Mouse (Mus musculus) thymus, adult 2 months (tissue): Measurements from ENCODE around the gene Ctsa. TPM values are rescaled to one million over a fixed set of nuclear protein-coding genes. Genes with fewer than 3 reads are reported as not detected.
A peak's percentile ranks its signal among the peaks of the same experiment; 100 is the strongest.
"Not testable (repeated sequence)": the region's sequence is repeated elsewhere in the genome, so short reads cannot be mapped to it uniquely, and the experiment has no call there.

Experiments used
- DNase-seq: peaks from one replicate; pipeline ENCODE4 v3.0.0; 2021
- H3K27ac ChIP-seq: fragments of 200-500 bp; 2 replicates; pipeline ENCODE4 v1.5.1; 2012; ENCODE audit warnings: low read length, control low read depth; ENCODE audit not compliant: control insufficient read depth, insufficient read depth
- H3K27me3 ChIP-seq: fragments of 200-500 bp; 2 replicates; pipeline ENCODE4 v1.6.1; 2012; ENCODE audit warnings: mild to moderate bottlenecking, low read length, moderate library complexity, mixed read lengths; ENCODE audit not compliant: control insufficient read depth, insufficient read depth
- H3K36me3 ChIP-seq: fragments of 200-500 bp; 2 replicates; pipeline ENCODE4 v1.6.1; 2012; ENCODE audit warnings: mild to moderate bottlenecking, low read length, moderate library complexity; ENCODE audit not compliant: control insufficient read depth, insufficient read depth
- H3K4me1 ChIP-seq: fragments of 200-500 bp; replicated peaks from 2 replicates; pipeline ENCODE4 v1.6.1; 2012; ENCODE audit warnings: low read length; ENCODE audit not compliant: control insufficient read depth, insufficient read depth
- H3K4me3 ChIP-seq: fragments of 200-500 bp; 2 replicates; pipeline ENCODE4 v1.5.1; 2012; ENCODE audit warnings: mild to moderate bottlenecking, low read length, control low read depth, moderate library complexity; ENCODE audit not compliant: control insufficient read depth, insufficient read depth
- CTCF ChIP-seq: fragments of 200-500 bp; IDR thresholded peaks from 2 replicates; pipeline ENCODE4 v1.5.1; 2012; ENCODE audit warnings: mild to moderate bottlenecking, control low read depth, low read length, moderate library complexity, borderline replicate concordance; ENCODE audit not compliant: control insufficient read depth, poor library complexity, insufficient read depth; ENCODE audit errors: extremely low read depth
- POLR2A ChIP-seq: fragments of 200-500 bp; IDR thresholded peaks from 2 replicates; pipeline ENCODE4 v1.6.1; 2012; ENCODE audit warnings: mild to moderate bottlenecking, low read length, control low read depth, moderate library complexity; ENCODE audit not compliant: control insufficient read depth, poor library complexity, insufficient read depth; ENCODE audit errors: extremely low read depth
- WGBS: fragments of 180-500 bp; shearing (Covaris S2); methylation state at CpG from one replicate; pipeline ENCODE4 v1.1.7; 2018; 5-methylcytosine and 5-hydroxymethylcytosine counted together
- polyA plus RNA-seq: library from polyadenylated mRNA; depleted of rRNA; stranded (reverse); fragments of >200 nt; gene quantifications from 2 replicates; pipeline ENCODE4 v1.2.3, GENCODE M21; 2012

Ctsa gene
- polyA plus RNA-seq, 1 experiment, result 538 TPM

DNA sequence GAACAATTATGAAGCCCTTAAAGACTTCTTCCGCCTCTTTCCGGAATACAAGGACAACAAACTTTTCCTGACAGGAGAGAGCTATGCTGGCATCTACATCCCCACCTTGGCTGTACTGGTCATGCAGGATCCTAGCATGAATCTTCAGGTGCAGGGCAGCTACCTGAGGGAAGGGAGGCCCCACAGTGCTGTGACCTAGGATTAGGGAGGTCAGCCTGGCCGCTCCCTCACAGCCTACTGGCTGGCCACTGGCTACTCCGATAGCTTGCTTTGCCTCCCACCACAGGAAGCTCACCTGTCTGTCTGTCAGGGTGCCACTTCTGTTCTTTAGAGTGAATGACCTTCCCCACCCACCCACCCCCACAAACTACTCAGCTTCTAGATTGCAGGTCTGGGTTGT, 2.5 kb downstream of the Ctsa start:
- no peak for DNase-seq
- H3K27ac ChIP-seq, result no peak overlapping the region
- H3K27me3 ChIP-seq, result no peaks in the 10 kb centered on the region
- no peak overlapping the region for H3K4me3 ChIP-seq
- peaks cover 21% of the 10 kb centered on the region for H3K36me3 ChIP-seq
- TF ChIP-seq CTCF, result no peak
- no peak for TF ChIP-seq POLR2A
- peaks cover 20% of the 10 kb centered on the region for H3K4me1 ChIP-seq
- 98% methylated on average over 4 of the region's 4 CpGs for WGBS

DNA sequence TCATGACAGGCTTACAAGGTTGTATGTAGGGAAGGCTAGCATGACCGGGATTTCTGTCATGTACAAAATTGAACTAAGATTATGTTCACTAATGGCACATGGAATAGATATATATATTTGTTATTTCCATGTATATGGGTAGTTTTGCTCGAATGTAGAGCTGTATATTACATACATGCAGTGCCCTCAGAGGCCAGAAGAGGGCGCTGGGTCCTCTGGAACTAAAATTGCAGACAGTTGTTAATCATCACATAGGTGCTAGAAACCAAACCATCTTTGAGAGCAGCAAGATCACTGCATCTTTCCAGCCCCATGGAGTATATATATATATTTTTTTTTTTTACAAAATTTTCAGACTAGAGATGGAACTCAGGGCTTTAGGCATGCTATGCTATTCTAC, 13.1 kb downstream of the Ctsa start:
- peak; percentile 32 for DNase-seq
- WGBS, result 58% methylated on average over 3 of the region's 3 CpGs

DNA sequence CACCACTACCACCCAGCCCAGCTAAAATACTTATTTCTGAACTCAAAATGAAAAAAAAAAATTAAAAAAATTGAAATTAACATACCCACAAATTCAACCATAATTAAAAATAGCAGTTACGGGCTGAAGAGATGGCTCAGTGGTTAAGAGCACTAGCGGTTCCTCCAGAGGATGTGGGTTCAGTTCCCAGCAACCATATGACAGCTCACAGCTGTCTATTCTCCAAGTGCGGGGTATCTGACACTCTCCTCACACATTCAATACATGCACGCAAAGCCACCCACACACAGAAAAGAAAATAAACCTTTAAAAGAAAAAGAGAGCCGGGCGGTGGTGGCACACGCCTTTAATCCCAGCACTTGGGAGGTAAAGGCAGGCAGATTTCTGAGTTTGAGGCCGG, 17.4 kb downstream of the Ctsa start:
- peak overlapping the region; percentile 26; the same call in 1 of the 2 replicates for H3K27ac ChIP-seq
- no peak for TF ChIP-seq CTCF
- no peak for TF ChIP-seq POLR2A
- H3K4me3 ChIP-seq, result no peak overlapping the region
- peak; percentile 49 for DNase-seq
- H3K27me3 ChIP-seq, result no peaks in the 10 kb centered on the region
- no peaks in the 10 kb centered on the region for H3K36me3 ChIP-seq
- WGBS, result 6% methylated on average over 8 of the region's 8 CpGs
- H3K4me1 ChIP-seq, result peaks cover 14% of the 10 kb centered on the region

More for the DNA sequence above, 13.1 kb downstream of the Ctsa start:
- no peaks in the 10 kb centered on the region for H3K36me3 ChIP-seq
- H3K4me1 ChIP-seq, result peaks cover 14% of the 10 kb centered on the region
- no peaks in the 10 kb centered on the region for H3K27me3 ChIP-seq
- TF ChIP-seq POLR2A, result no peak
- no peak overlapping the region for H3K4me3 ChIP-seq
- H3K27ac ChIP-seq, result no peak overlapping the region

GRCm38 (mm10) chr2:164855572-164855971, 22.9 kb downstream of the Ctsa start:
- not testable (repeated sequence) for H3K27ac ChIP-seq, DNase-seq, H3K4me3 ChIP-seq, H3K36me3 ChIP-seq
- peaks cover 18% of the 10 kb centered on the region for H3K4me1 ChIP-seq
- 90% methylated on average over 5 of the region's 5 CpGs for WGBS
- H3K27me3 ChIP-seq, result peaks cover 18% of the 10 kb centered on the region

DNA sequence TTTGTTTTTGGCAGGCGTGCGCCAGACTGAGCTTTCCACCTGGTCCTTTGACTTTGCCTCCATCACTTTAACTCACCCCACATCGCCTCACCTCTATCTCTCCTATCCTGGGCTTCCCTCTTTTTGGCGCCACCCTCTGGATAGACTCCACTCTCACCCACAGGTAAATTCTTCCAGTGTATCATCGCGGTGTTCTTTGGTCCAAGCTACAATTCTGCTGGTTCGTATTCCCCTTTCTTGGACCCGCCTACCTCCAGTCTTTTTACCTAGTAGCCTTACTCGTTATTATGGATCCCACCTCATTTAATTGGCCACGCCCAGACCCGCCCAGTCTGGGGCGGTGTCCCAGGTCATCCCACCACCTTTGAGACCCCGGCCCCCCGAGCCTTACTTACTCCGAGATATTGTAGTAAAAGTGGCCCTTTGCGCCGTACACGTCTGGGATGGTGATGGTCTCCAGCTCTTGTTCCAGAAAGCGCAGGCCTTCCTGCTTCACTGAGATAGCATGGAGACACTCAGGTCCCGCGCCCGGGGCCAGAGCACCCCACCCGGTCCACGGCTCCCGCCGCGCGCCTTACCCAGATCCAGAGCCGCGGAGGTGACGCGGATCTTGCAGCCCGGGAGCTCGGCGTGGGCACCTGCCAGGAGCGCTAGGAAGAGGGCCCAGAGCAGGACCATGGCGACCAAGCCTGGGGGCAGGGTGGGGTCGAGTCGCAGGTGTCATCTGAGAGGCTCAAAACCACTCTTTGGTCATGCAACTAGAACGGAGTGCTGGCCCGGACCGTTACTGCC, 23.8 kb downstream of the Ctsa start:
- peaks cover 18% of the 10 kb centered on the region for H3K27me3 ChIP-seq
- TF ChIP-seq POLR2A (no peak), CTCF (no peak)
- DNase-seq, result no peak
- no peaks in the 10 kb centered on the region for H3K36me3 ChIP-seq
- H3K4me3 ChIP-seq, result peak overlapping the region; percentile 35
- H3K27ac ChIP-seq, result no peak overlapping the region
- WGBS, result 3% methylated on average over 42 of the region's 42 CpGs
- H3K4me1 ChIP-seq, result peaks cover 17% of the 10 kb centered on the region

DNA sequence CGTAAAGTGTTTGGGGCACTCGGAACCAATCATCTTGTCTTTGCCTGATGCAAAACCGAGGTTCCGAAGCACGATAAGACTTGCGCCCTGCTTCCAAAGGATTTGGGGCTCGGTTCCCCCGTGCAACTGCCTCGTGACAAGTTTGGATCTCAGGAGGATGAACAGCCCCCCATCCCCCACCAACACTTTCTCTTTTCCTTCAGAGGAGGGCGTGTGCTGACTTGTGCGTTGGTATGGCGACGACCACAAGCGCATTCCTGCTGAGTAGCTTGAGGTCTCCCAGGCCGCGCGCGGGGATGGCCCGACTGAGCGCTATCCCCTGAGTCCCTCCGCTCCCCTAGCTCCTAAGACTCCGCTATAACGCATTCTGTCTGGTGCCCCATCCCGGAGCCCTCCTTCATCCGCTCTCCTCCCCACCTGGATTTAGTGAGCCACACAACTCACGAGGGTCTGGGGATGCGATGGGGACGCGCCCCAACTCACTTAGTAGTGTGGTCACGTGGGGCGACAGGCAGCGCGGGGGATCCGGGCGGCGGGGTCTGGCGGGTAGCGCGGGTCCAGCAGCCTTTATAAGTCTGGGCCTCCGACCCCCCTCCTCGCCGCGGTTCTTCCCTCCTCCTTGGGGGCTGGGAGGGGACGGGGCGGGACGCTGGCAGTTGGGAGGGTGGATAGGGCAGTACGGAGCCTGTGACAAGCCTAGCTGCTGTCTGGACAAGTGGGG, 24.6 kb downstream of the Ctsa start, which contains the start of gene Pltp:
Pltp (minus strand) TSS at position 611 of the 721 bp plus-strand sequence.
- peaks cover 17% of the 10 kb centered on the region for H3K4me1 ChIP-seq
- peaks cover 18% of the 10 kb centered on the region for H3K27me3 ChIP-seq
- no peaks in the 10 kb centered on the region for H3K36me3 ChIP-seq
- TF ChIP-seq POLR2A, result no peak
- TF ChIP-seq CTCF, result no peak
- WGBS, result under 1% methylated on average over 47 of the region's 47 CpGs
- H3K27ac ChIP-seq, result no peak within 1 kb of the TSS
- no peak for DNase-seq
- H3K4me3 ChIP-seq, result peak within 1 kb of the TSS; percentile 35
